Mouse (Mus musculus) myocyte (in vitro differentiated cells): ENCODE data around the gene Cwc22.

ENCODE experiments used
- CEBPB ChIP-seq: IDR thresholded peaks from 2 replicates; pipeline ENCODE4 v1.6.1; 2011; ENCODE audit warnings: mild to moderate bottlenecking, moderate library complexity; ENCODE audit not compliant: poor library complexity, insufficient read depth, severe bottlenecking
- MAX ChIP-seq: IDR thresholded peaks from one replicate; pipeline ENCODE4 v1.6.1; 2011; ENCODE audit warnings: low read depth, mild to moderate bottlenecking, control low read depth
- MYOD1 ChIP-seq, 3 experiments: IDR thresholded peaks; one replicate each; pipeline ENCODE4 v1.6.1; 2011; ENCODE audit warnings: control low read depth in 2 of 3, low read depth in 2 of 3, mild to moderate bottlenecking in 2 of 3, moderate library complexity in 1 of 3; ENCODE audit not compliant: insufficient read length in 2 of 3, control insufficient read depth in 1 of 3
- MYOG ChIP-seq, 3 experiments: IDR thresholded peaks; one replicate each; pipeline ENCODE4 v1.6.1; 2011; ENCODE audit warnings: control low read depth in 2 of 3, low read depth in 2 of 3, mild to moderate bottlenecking in 2 of 3; ENCODE audit not compliant: insufficient read length in 2 of 3, control insufficient read depth in 1 of 3, insufficient read depth in 1 of 3
- POLR2A ChIP-seq: IDR thresholded peaks from one replicate; pipeline ENCODE4 v1.6.1; 2011; ENCODE audit warnings: low read depth, mild to moderate bottlenecking, control low read depth, moderate library complexity; ENCODE audit not compliant: insufficient read length
- POLR2AphosphoS2 ChIP-seq: IDR thresholded peaks from one replicate; pipeline ENCODE4 v1.6.1; 2011; ENCODE audit warnings: low read depth, control low read depth; ENCODE audit not compliant: insufficient read length
- TCF12 ChIP-seq: IDR thresholded peaks from one replicate; pipeline ENCODE4 v1.6.1; 2011; ENCODE audit warnings: mild to moderate bottlenecking, control low read depth; ENCODE audit not compliant: poor library complexity, insufficient read depth, severe bottlenecking
- USF1 ChIP-seq: IDR thresholded peaks from one replicate; pipeline ENCODE4 v1.6.1; 2011; ENCODE audit warnings: low read depth, mild to moderate bottlenecking, control low read depth, moderate library complexity

DNA sequence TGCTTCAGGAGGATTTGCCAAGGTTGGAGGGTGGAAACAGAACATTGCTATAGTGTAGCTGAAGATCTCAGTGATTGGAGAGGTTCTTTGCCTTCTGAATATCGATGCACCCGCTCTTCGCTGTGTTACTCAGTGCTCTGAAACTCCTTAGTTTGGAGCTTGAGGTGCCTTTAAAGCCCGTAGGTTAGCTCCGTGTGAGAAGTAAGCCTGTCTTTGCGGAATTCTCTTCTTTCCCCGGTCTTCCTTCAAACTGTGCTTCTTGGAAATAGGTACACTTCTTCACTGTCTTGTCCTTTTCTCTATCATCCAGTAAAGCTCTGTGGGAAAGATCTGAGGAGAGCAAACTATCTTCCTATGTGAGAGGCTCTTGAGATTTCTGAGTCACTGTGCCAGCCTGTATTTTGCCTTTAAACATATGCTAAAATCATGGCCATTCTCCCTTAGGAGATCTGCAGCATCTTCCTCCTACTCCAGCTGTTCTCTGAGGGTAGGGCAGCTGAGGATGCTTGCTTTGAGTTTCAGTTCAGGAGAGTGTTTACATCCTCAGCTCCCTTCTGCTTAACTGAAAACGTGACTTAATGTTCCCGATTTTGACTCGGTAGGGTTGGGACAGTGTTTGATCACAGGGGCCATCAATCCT, 60.6 kb downstream of the Cwc22 start:
- TF ChIP-seq POLR2AphosphoS2 (no peak), POLR2A (no peak), USF1 (no peak), CEBPB (no peak), MYOG (IDR thresholded peaks at IDR 0.05; ENCODE audit: control insufficient read depth in 1 of 3, insufficient read depth in 1 of 3, insufficient read length in 2 of 3, low read depth in 2 of 3) (no peak), MYOD1 (IDR thresholded peaks at IDR 0.05; ENCODE audit: control insufficient read depth in 1 of 3, insufficient read length in 2 of 3, low read depth in 2 of 3) (no peak), MAX (no peak), TCF12 (no peak)
